Mouse (Mus musculus) left cerebral cortex, adult 2 months (tissue): ENCODE results near the gene Wnt9a. TPM values are rescaled to one million over a fixed set of nuclear protein-coding genes. Genes with fewer than 3 reads are reported as not detected.
"Not testable (repeated sequence)": the region's sequence is repeated elsewhere in the genome, so short reads cannot be mapped to it uniquely, and the experiment has no call there.

Source experiments
- DNase-seq, 2 experiments: peaks; one replicate each; pipeline ENCODE4 v3.0.0; 2021 to 2022; ENCODE audit warnings: low spot score in 2 of 2, mixed read lengths in 1 of 2; ENCODE audit errors: extremely low spot score in 1 of 2
- H3K27ac ChIP-seq: fragments of 200-600 bp; 2 replicates; pipeline ENCODE4 v1.8.1; 2022
- H3K4me3 ChIP-seq: fragments of 200-600 bp; 2 replicates; pipeline ENCODE4 v1.8.1; 2022
- CTCF ChIP-seq: fragments of 200-600 bp; IDR thresholded peaks from 2 replicates; pipeline ENCODE4 v1.8.1; 2022; ENCODE audit warnings: antibody characterized with exemption, mild to moderate bottlenecking, moderate library complexity
- intact Hi-C: fragments of 180-260 bp; cut with DNase I; formaldehyde crosslinking; loops from one replicate; pipeline ENCODE4 v1.15.1; 2025
- total RNA-seq, 2 experiments: library from RNA; stranded (reverse); gene quantifications; 2 replicates each; pipeline ENCODE4 v1.2.3; 2021

The Wnt9a gene
- total RNA-seq, 2 experiments from 2014 or later = 12.2 to 19.7 TPM

DNA sequence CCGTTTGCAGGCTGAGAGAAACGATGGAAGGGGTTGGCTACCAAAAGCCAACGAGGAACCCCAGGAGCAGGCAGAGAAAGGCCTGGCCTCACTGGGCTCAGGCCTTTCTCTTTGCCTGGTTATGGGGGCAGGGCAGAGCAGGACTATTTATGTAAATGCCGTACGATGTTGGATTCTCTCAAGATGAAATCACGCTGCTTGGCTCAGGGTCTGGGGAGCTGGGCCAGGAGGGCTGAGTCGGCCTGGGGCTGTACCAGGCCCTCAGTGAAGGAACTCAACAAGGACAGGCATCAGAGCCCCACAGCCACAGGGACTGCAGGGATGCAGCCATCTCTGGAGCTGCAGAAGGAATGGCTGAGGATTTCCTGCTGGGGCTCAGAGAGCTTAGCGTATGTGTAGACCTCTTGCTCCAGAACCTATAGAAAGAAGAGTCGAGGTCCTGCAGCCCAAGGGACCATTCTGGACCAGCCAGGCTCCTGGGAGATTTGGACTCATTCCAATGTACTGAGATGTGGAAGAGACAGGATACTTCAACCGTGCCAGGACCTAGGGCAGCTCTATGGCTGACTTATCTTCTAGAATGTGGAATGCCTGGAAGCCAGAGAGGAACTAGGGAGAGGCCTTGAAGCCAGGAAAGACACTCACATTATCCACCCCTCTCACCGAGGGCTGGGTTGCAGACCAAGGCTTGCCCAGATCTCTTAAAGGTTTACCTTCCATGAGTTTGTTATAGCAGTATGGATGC, 39.6 kb downstream of the Wnt9a start:
- H3K27ac ChIP-seq = peak overlapping the region; percentile 12; the same call in 1 of the 2 replicates
- TF ChIP-seq CTCF = no peak
- intact Hi-C loops = no loop called here
- DNase-seq = no peak
- H3K4me3 ChIP-seq = no peak overlapping the region

DNA sequence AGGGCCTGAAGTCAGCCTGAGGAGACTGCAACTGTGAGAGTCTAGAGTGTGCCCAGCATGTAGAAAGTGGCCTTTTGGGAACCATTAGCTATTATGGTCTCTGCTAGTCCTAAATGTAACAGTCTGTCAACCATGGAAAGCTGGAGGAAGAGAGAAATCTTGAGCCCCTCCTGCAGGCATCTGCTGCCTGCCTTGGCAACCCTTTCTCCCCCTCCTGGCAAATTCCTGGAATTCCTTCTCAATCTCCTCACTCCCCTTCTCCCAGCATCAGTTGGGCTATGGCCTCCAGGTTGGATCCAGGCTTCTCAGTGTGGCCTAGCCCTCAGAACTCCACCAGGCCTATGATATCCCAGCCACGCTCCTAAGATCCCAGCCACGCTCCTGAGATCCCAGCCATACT, 43.6 kb downstream of the Wnt9a start:
- H3K4me3 ChIP-seq = no peak overlapping the region
- intact Hi-C loops = no loop called here
- no peak for DNase-seq
- no peak for TF ChIP-seq CTCF
- H3K27ac ChIP-seq = no peak overlapping the region

DNA sequence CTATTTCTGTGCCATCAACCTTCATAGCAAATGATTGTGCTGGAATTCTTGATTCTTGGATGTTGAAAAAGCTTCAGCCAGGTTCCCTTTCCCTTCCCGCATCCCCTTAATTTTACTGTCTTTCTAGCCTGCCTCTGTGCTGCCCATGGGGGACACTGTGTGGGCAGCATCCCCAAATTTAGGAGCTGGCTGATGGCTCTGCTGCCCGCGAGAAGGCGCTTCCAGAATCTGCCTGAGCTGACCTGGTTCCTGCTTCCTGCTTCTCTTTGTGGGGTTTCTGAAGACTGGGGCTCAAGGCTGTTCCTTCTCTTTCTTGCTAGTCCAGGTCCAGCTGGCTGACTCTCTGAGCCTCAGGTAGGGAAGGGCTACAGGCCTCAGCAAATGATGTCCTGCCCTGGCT, 48.1 kb downstream of the Wnt9a start:
- TF ChIP-seq CTCF = no peak
- intact Hi-C loops = no loop called here
- Histone ChIP-seq H3K4me3 (no peak overlapping the region), H3K27ac (peak overlapping the region; percentile 68)
- DNase-seq = no peak

DNA sequence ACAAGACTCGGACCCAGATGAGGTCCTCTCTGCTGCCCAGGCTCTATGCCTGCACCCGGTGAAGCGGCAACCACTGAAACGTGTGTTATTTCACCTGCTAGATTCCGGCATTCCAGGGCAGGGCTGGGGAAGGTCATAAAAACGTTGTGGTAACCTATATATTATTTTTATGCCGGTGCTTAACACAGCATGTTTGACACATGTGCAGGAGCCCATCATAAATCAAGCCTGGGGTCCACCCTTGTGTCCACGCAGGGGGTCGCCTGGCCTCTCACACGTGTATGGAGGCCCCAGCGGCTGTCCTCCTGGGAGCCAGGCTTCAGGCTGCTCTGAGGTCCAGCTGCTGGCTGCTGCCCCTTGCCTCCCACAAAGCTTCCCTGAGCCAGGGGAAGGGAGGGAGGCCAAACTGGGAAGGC, 50.2 kb downstream of the Wnt9a start:
- no peak for TF ChIP-seq CTCF
- DNase-seq = no peak
- H3K27ac ChIP-seq = no peak overlapping the region
- no peak overlapping the region for H3K4me3 ChIP-seq
- intact Hi-C loops = no loop called here

DNA sequence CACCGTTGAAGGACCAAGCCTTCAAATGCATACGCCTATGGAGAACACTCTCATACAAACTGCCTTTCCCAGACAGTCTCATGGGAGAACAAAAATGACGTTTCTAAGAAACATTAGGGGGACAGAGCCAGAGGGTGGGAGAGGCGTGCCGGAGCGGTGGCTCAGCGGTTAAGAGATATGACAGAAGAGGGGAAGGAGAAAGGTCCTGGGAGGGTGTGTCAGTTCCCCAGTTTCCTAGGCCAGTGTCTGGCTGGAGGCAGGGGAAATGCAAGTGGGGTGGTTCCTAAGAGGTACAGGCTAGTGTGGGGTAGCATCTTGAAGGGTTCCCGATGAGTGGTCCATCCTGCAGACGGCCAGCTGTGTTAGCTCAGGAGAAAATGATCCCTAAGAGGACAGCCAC, 54.6 kb downstream of the Wnt9a start:
- H3K27ac ChIP-seq = no peak overlapping the region
- no peak for TF ChIP-seq CTCF
- intact Hi-C loops = no loop called here
- no peak overlapping the region for H3K4me3 ChIP-seq
- no peak for DNase-seq

DNA sequence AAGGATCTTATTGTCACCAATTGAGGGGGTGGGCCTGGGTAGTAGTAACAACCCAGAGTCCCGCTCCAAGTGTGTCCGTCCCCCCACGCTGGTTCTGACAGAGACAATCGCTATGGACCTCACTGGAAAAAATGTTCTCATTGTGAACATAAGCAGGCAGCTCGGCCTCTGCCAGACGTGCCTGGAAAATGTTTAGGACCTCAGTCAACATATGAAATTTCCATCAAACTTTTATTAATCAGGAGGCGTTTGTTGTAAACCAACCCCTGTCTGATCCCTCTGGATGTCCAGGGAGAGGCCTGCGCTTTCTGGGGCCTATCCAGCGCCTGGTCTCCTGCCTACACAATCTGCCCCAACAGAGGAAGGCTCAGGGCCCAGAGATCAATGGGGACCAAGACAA, 57.3 kb downstream of the Wnt9a start:
- intact Hi-C loops = no loop called here
- no peak for TF ChIP-seq CTCF
- DNase-seq = no peak
- no peak overlapping the region for H3K27ac ChIP-seq
- H3K4me3 ChIP-seq = no peak overlapping the region

DNA sequence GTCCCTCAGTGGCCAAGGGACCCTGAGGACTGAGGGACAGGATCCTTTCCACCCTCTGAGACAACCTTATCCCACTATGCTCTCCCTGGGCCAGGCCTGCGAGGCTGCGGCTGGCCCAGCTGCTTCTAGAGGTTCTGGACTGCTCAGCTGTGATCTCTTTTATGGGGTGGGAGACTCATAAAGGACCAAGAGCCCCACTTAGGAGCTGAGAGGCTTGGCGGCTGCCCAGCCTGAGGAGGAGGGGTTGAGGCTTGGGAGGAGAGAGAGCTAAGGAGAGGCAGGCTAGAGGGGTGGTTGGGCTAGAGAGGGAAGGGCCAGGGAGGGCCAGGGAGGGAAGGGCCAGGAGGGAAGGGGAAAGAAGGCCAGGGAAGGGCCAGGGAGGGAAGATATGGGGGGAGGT, 57.7 kb downstream of the Wnt9a start:
- no peak for DNase-seq
- Histone ChIP-seq H3K27ac (no peak overlapping the region), H3K4me3 (no peak overlapping the region)
- no peak for TF ChIP-seq CTCF
- intact Hi-C loops = no loop called here

DNA sequence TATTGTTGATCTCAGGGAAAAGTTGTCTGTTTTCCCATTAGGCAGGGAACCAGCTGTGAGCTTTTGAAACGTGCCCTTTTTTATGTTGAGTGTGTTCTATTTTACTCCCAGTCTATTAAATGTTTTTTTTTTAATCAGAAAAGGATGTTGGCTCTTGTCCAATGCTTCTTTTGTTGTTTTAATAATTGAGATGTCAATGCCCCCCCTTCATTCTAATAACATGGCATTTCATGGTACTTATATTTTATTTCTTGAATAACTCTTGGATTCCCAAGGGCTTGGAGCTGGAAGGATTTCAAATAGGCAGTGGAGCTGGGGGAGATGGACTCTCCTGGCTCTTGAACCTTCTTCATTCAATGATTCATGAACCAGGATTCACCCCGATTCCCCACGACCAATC, 59.3 kb downstream of the Wnt9a start:
- DNase-seq = no peak
- Histone ChIP-seq H3K4me3 (no peak overlapping the region), H3K27ac (no peak overlapping the region)
- TF ChIP-seq CTCF = no peak
- intact Hi-C loops = loop anchor here (5.0 kb wide), 1 partner anchor 106 kb away; the partner anchor contains the start of gene Zfp867

DNA sequence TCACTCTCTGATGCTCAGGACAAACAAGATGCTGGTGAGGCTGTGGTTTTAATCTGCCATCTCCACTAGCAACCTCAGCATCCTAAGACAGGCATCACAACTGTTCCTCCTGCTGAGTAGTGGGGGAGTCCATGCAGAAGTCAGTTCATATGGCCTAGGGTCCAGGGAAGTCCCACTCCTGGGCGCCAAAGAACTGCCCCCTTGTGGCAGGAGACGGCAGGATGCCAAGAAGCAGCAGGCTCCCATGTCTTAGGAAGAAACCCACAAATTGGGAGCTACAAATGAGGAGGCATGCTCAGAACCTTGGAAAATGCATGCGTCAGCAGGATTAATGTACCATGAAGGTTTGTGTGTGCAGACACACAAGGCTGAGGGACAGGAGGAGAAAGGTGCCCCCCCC, 59.9 kb downstream of the Wnt9a start:
- intact Hi-C loops = loop anchor here (5.0 kb wide), 1 partner anchor 106 kb away; the partner anchor contains the start of gene Zfp867
- no peak overlapping the region for H3K4me3 ChIP-seq
- DNase-seq = no peak
- peak; percentile 39 for TF ChIP-seq CTCF
- H3K27ac ChIP-seq = no peak overlapping the region

DNA sequence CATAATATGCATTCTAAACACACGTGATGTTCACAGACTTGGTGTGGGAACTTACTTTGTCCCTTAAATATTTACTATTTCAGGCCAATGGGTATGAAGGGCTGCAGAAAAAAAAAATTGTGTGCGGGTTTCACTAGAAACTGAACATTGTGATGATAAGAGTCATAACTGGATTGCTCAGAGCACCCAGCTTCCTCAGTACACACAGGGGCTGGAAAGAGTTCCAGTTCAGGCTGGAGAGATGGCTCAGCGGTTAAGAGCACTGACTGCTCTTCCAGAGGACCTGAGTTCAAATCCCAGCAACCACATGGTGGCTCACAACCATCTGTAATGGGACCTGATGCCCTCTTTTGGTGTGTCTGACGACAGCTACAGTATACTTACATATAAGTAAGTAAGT, 61.2 kb downstream of the Wnt9a start:
- not testable (repeated sequence) for DNase-seq, H3K4me3 ChIP-seq, H3K27ac ChIP-seq
- intact Hi-C loops = loop anchor here (5.0 kb wide), 1 partner anchor 104 kb away; the partner anchor contains the start of gene Zfp867

DNA sequence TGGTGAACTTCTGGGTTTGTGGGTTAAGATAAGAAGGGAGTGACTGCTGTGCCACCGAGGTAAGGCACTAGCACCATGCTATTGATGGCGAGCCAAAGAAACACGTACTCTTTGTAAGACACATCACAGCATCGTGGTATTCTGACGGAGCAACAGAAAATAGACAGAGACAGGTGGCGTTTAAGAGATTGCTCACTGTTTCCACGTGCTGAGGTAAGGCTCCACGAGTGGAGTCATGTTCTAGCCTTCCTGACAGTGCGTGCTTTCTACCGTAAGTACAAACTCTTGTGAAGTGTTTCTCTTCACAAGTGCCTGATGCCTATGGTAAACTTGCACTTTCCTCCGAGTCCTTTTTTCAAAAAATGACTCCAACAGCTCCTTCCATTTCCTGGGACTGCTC, 63.1 kb downstream of the Wnt9a start:
- intact Hi-C loops = loop anchor here (5.0 kb wide), 1 partner anchor 102 kb away; the partner anchor contains the start of gene Zfp867
- Histone ChIP-seq H3K27ac (no peak overlapping the region), H3K4me3 (no peak overlapping the region)
- DNase-seq = no peak
- no peak for TF ChIP-seq CTCF

DNA sequence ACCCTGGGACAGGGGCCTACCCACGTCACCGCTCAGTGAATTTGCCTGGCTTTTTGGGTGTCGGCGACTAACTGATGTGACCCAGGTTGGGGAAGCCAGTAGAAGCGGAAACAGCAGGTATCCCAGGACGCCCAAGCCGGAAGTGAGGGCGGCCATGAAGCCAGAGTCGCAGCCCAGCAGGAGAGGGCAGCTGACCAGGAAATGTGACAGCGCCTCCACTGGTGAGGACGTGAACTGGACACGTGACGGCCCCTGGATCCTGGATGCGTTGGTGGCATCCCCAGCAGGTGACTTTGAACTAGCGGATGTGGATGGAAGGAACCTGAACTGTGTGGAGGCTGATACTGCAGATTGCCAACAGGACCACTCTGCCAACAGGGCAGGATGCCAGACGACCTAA, 68.7 kb downstream of the Wnt9a start, which contains the start of gene Prss38:
TSS of gene Prss38 (minus strand) at position 183 of the 400 bp plus-strand sequence.
- DNase-seq = no peak
- TF ChIP-seq CTCF = no peak; the same call in 1 of the 2 replicates
- no peak within 1 kb of the TSS for H3K4me3 ChIP-seq
- no peak within 1 kb of the TSS for H3K27ac ChIP-seq
- intact Hi-C loops = no loop called here

DNA sequence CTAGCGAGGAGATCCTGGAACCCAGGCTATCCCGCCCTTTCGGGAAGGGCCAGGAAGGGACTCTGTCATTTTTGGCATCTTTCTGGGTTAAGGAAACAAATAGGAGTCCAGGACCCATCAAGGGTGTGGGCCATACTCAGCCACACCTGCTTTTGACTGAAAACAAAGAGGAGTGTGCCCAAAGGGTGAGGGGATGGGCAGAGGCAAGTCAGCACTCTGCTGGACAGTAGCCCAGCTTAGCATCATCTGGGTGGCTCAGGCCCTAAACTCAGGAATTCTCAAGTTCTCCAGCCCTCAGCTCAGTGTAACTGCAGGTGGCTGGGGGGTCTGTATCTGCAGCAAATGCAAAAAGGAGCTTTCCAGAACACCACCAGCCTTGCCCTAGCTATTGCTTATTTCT, 71.3 kb downstream of the Wnt9a start:
- no peak for TF ChIP-seq CTCF
- H3K27ac ChIP-seq = no peak overlapping the region
- intact Hi-C loops = no loop called here
- H3K4me3 ChIP-seq = no peak overlapping the region
- DNase-seq = no peak
